Mouse (Mus musculus) kidney, postnatal 25 days (tissue): ENCODE results near the gene Tm4sf20.

ENCODE experiments used
- DNase-seq, 2 experiments: peaks; one replicate each; pipeline ENCODE4 v3.0.0; 2021; ENCODE audit warnings: mixed read lengths in 2 of 2

The Tm4sf20 gene

GRCm38 (mm10) chr1:82773208-82773607, 4.9 kb upstream of the Tm4sf20 start:
- no peak for DNase-seq

- DNase-seq, result no peak
These were observed 4.2 kb upstream of the Tm4sf20 start for GRCm38 (mm10) chr1:82772428-82772827.

GRCm38 (mm10) chr1:82771022-82771586, 2.8 kb upstream of the Tm4sf20 start, which contains the start of gene Gm47791:
Gene Gm47791 (minus strand): TSS chr1:82771243.
- DNase-seq, result no peak

GRCm38 (mm10) chr1:82766641-82767040, 1.6 kb downstream of the Tm4sf20 start:
- no peak for DNase-seq

- DNase-seq, result no peak
These were observed 2.0 kb downstream of the Tm4sf20 start for GRCm38 (mm10) chr1:82766227-82766626.

GRCm38 (mm10) chr1:82762274-82762673, 6.0 kb downstream of the Tm4sf20 start:
- no peak for DNase-seq

- DNase-seq, result no peak
These were observed 6.6 kb downstream of the Tm4sf20 start for GRCm38 (mm10) chr1:82761454-82762169.

- peak in 1 of 2 experiments; percentile 14 for DNase-seq
These were observed 8.7 kb downstream of the Tm4sf20 start for GRCm38 (mm10) chr1:82759520-82759919.

- DNase-seq, result no peak
These were observed 20.4 kb downstream of the Tm4sf20 start for GRCm38 (mm10) chr1:82747714-82748452.

- DNase-seq, result no peak
These were observed 21.9 kb downstream of the Tm4sf20 start for GRCm38 (mm10) chr1:82746408-82746807.

GRCm38 (mm10) chr1:82743962-82744361, 24.3 kb downstream of the Tm4sf20 start:
- no peak for DNase-seq

GRCm38 (mm10) chr1:82741539-82741938, 26.7 kb downstream of the Tm4sf20 start:
- no peak for DNase-seq

GRCm38 (mm10) chr1:82738066-82738465, 30.2 kb downstream of the Tm4sf20 start:
- DNase-seq, result no peak

- DNase-seq, result no peak
These were observed 34.9 kb downstream of the Tm4sf20 start for GRCm38 (mm10) chr1:82733357-82733756.

- no peak for DNase-seq
These were observed 41.8 kb downstream of the Tm4sf20 start for GRCm38 (mm10) chr1:82726482-82726881.

GRCm38 (mm10) chr1:82725875-82726185, 42.4 kb downstream of the Tm4sf20 start:
- DNase-seq, result no peak

- DNase-seq, result no peak
These were observed 43.0 kb downstream of the Tm4sf20 start for GRCm38 (mm10) chr1:82725026-82725874.

GRCm38 (mm10) chr1:82724339-82725025, 43.8 kb downstream of the Tm4sf20 start, which contains the start of gene Mff:
Gene Mff (plus strand): TSS chr1:82724890.
- DNase-seq, result peak; percentile 95 to 97

GRCm38 (mm10) chr1:82717816-82718512, 50.3 kb downstream of the Tm4sf20 start:
- no peak for DNase-seq
